Mouse (Mus musculus) CH12.LX (cell line): ENCODE results near the gene Hnrnpa0. TPM values are rescaled to one million over a fixed set of nuclear protein-coding genes. Genes with fewer than 3 reads are reported as not detected.

Experiments
- DNase-seq: peaks from one replicate; pipeline ENCODE4 v3.0.0-alpha.2; 2013; ENCODE audit errors: extremely low read depth
- H3K27ac ChIP-seq: 2 replicates; pipeline ENCODE4 v1.5.1; 2012; ENCODE audit warnings: low read depth, mild to moderate bottlenecking, control low read depth, moderate library complexity; ENCODE audit not compliant: insufficient read depth
- H3K27me3 ChIP-seq: replicated peaks from 2 replicates; pipeline ENCODE3; 2012; ENCODE audit warnings: inconsistent platforms
- H3K36me3 ChIP-seq, 2 experiments: replicated peaks in 1 of 2; 2 replicates each; pipeline versions ENCODE3 to v1.6.1; 2012; ENCODE audit warnings: inconsistent platforms in 1 of 2, low read length in 1 of 2, mild to moderate bottlenecking in 1 of 2, mixed read lengths in 1 of 2, moderate library complexity in 1 of 2; ENCODE audit not compliant: control insufficient read depth in 1 of 2, insufficient read depth in 1 of 2
- H3K4me1 ChIP-seq, 2 experiments: 2 replicates each; pipeline ENCODE4 v1.6.1; 2012; ENCODE audit warnings: inconsistent platforms in 1 of 2, moderate library complexity in 1 of 2; ENCODE audit not compliant: insufficient read depth in 2 of 2, control insufficient read depth in 1 of 2
- H3K4me2 ChIP-seq: 2 replicates; pipeline ENCODE4 v1.6.1; 2012; ENCODE audit warnings: low read depth, mild to moderate bottlenecking, control low read depth; ENCODE audit not compliant: poor library complexity, insufficient read depth, severe bottlenecking
- H3K4me3 ChIP-seq, 3 experiments: fragments of 150-350 bp in 1 of 3; sonication (generic) in 1 of 3; replicated peaks in 1 of 3; 2 replicates each; pipeline versions ENCODE3 to v1.5.1; 2011 to 2012; ENCODE audit warnings: low read depth in 2 of 3, low read length in 2 of 3, mild to moderate bottlenecking in 2 of 3, moderate library complexity in 2 of 3, control low read depth in 1 of 3, improper control_type of control experiment in 1 of 3, inconsistent platforms in 1 of 3, mixed read lengths in 1 of 3; ENCODE audit not compliant: poor library complexity in 1 of 3
- H3K79me2 ChIP-seq: replicated peaks from 2 replicates; pipeline ENCODE4 v1.6.1; 2012; ENCODE audit warnings: mild to moderate bottlenecking, moderate library complexity; ENCODE audit not compliant: control insufficient read depth, poor library complexity, insufficient read depth, severe bottlenecking; ENCODE audit errors: extremely low read depth
- H3K9ac ChIP-seq: 2 replicates; pipeline ENCODE4 v1.6.1; 2012; ENCODE audit warnings: low read depth, mild to moderate bottlenecking, control low read depth, moderate library complexity; ENCODE audit not compliant: insufficient read depth
- H3K9me3 ChIP-seq: replicated peaks from 2 replicates; pipeline ENCODE3; 2012; ENCODE audit warnings: low read length, inconsistent platforms, mixed read lengths
- E2F4 ChIP-seq: IDR thresholded peaks from 2 replicates; pipeline ENCODE4 v1.6.1; 2011; ENCODE audit warnings: low read depth, low read length, improper control_type of control experiment; ENCODE audit not compliant: insufficient replicate concordance
- EP300 ChIP-seq: IDR thresholded peaks from 2 replicates; pipeline ENCODE4 v1.6.1; 2011; ENCODE audit warnings: low read length, improper control_type of control experiment
- HCFC1 ChIP-seq: IDR thresholded peaks from 2 replicates; pipeline ENCODE4 v1.6.1; 2012; ENCODE audit warnings: low read depth, mild to moderate bottlenecking, inconsistent platforms, low read length, improper control_type of control experiment
- JUND ChIP-seq: conservative IDR thresholded peaks from 2 replicates; pipeline ENCODE4 v1.6.1; 2011; ENCODE audit warnings: low read depth, low read length, improper control_type of control experiment
- MAZ ChIP-seq: IDR thresholded peaks from 2 replicates; pipeline ENCODE4 v1.6.1; 2012; ENCODE audit warnings: low read depth, mild to moderate bottlenecking, inconsistent platforms, low read length, improper control_type of control experiment, moderate library complexity
- NELFE ChIP-seq: IDR thresholded peaks from 2 replicates; pipeline ENCODE4 v1.6.1; 2011; ENCODE audit warnings: low read depth, low read length, improper control_type of control experiment
- NRF1 ChIP-seq: IDR thresholded peaks from 2 replicates; pipeline ENCODE4 v1.6.1; 2014; ENCODE audit warnings: low read depth, mild to moderate bottlenecking, inconsistent platforms, low read length, improper control_type of control experiment, moderate library complexity
- PAX5 ChIP-seq: IDR thresholded peaks from 2 replicates; pipeline ENCODE4 v1.6.1; 2012; ENCODE audit warnings: low read length, inconsistent platforms, mixed read lengths
- POLR2A ChIP-seq: IDR thresholded peaks from 2 replicates; pipeline ENCODE4 v1.6.1; 2011; ENCODE audit warnings: low read depth, mild to moderate bottlenecking, improper control_type of control experiment, low read length
- POLR2AphosphoS2 ChIP-seq: IDR thresholded peaks from 2 replicates; pipeline ENCODE4 v1.6.1; 2011; ENCODE audit warnings: low read depth, low read length, improper control_type of control experiment
- RAD21 ChIP-seq: IDR thresholded peaks from 2 replicates; pipeline ENCODE4 v1.6.1; 2011; ENCODE audit warnings: low read depth, mild to moderate bottlenecking, low read length, improper control_type of control experiment, moderate library complexity
- SIN3A ChIP-seq: IDR thresholded peaks from 2 replicates; pipeline ENCODE4 v1.6.1; 2012; ENCODE audit warnings: low read length, improper control_type of control experiment, inconsistent platforms
- TBP ChIP-seq: conservative IDR thresholded peaks from 2 replicates; pipeline ENCODE4 v1.6.1; 2011; ENCODE audit warnings: low read depth, low read length, improper control_type of control experiment
- TCF12 ChIP-seq: IDR thresholded peaks from 2 replicates; pipeline ENCODE4 v1.6.1; 2014; ENCODE audit warnings: low read depth, mild to moderate bottlenecking, inconsistent platforms, low read length, improper control_type of control experiment
- UBTF ChIP-seq: IDR thresholded peaks from 2 replicates; pipeline ENCODE4 v1.6.1; 2012; ENCODE audit warnings: low read depth, mild to moderate bottlenecking, inconsistent platforms, low read length, improper control_type of control experiment, moderate library complexity
- ZC3H11A ChIP-seq: IDR thresholded peaks from 2 replicates; pipeline ENCODE4 v1.6.1; 2012; ENCODE audit warnings: low read depth, mild to moderate bottlenecking, inconsistent platforms, low read length, improper control_type of control experiment
- ZMIZ1 ChIP-seq: IDR thresholded peaks from 2 replicates; pipeline ENCODE4 v1.6.1; 2012; ENCODE audit warnings: low read depth, mild to moderate bottlenecking, inconsistent platforms, low read length, improper control_type of control experiment
- dilution Hi-C: fragments of 300-500 bp; cut with MboI; formaldehyde crosslinking; loops from 2 replicates; pipeline ENCODE4 v1.14.3; 2020; ENCODE audit warnings: low sequenced_read_pairs; ENCODE audit not compliant: extremely low pct_unique_long_range_greater_than_20kb, extremely low pct_ligation_motif_present
- in situ Hi-C: fragments of 300-500 bp; cut with MboI; formaldehyde crosslinking; loops from 3 replicates; pipeline ENCODE4 v1.14.3; 2019; ENCODE audit warnings: low sequenced_read_pairs, low pct_ligation_motif_present, low pct_unique_long_range_greater_than_20kb, mixed read lengths
- polyA plus RNA-seq: library from polyadenylated mRNA; unstranded; fragments of >175 nt; gene quantifications from 2 replicates; pipeline ENCODE4 v1.2.1, GENCODE M21; 2012; ENCODE audit warnings: low read depth; ENCODE audit not compliant: insufficient read length
- total RNA-seq, 2 experiments: library from RNA; depleted of rRNA; stranded (reverse); fragments of 300-350 nt in 1 of 2; fragments of >200 nt in 1 of 2; gene quantifications; 2 replicates each; pipeline ENCODE4 v1.2.3; 2012 to 2014

Hnrnpa0 gene
- 104 and 121 TPM in 2 replicates for total RNA-seq (2012; rRNA removed)
- total RNA-seq (2014; rRNA removed): 124 and 126 TPM in 2 replicates
- 125 and 139 TPM in 2 replicates for polyA plus RNA-seq

GRCm38 (mm10) chr13:58128396-58128767 is at the start of gene Hnrnpa0:
Gene Hnrnpa0, minus strand, starts transcription at chr13:58128556.
- dilution Hi-C loops (no loop called here), in situ Hi-C loops (no loop called here)
- Histone ChIP-seq H3K4me2 (peak within 1 kb of the TSS; percentile 39; the same call in 1 of the 2 replicates), H3K4me3 (peak within 1 kb of the TSS; percentile 86 to 98 (median 91)), H3K27me3 (no peaks in the 10 kb centered on the region), H3K36me3 (peaks cover 0 to 9% of the 10 kb centered on the region in 2 experiments), H3K4me1 (peaks cover 0 to 25% of the 10 kb centered on the region in 2 experiments; a peak in 3 of 4 replicates), H3K9me3 (no peaks in the 10 kb centered on the region), H3K9ac (peak within 1 kb of the TSS; percentile 95), H3K27ac (peak within 1 kb of the TSS; percentile 89), H3K79me2 (peaks cover 22% of the 10 kb centered on the region)
- TF ChIP-seq NELFE (peak; percentile 90), TCF12 (peak; percentile 90), UBTF (0 out of 2 replicates have a peak, but pooled peaks have one; percentile 24), E2F4 (no peak), TBP (peak; percentile 72), ZC3H11A (no peak), NRF1 (peak; percentile 81), POLR2A (peak; percentile 61), RAD21 (no peak), JUND (no peak), EP300 (no peak), MAZ (no peak)
- DNase-seq: peak; percentile 85

- DNase-seq: no peak
- no peaks in the 10 kb centered on the region for H3K9me3 ChIP-seq
- H3K79me2 ChIP-seq: no peaks in the 10 kb centered on the region
- H3K4me2 ChIP-seq: no peak overlapping the region
- no peaks in the 10 kb centered on the region for H3K4me1 ChIP-seq
- in situ Hi-C loops (no loop called here), dilution Hi-C loops (no loop called here)
- H3K27me3 ChIP-seq: no peaks in the 10 kb centered on the region
- H3K4me3 ChIP-seq: no peak overlapping the region
- H3K27ac ChIP-seq: no peak overlapping the region
- TF ChIP-seq SIN3A: no peak
- no peak for TF ChIP-seq ZMIZ1
- no peak for TF ChIP-seq POLR2AphosphoS2
- no peak for TF ChIP-seq NELFE
- no peak for TF ChIP-seq NRF1
- TF ChIP-seq HCFC1: no peak
- no peak for TF ChIP-seq PAX5
- no peak for TF ChIP-seq ZC3H11A
- no peak for TF ChIP-seq E2F4
- no peak overlapping the region for H3K9ac ChIP-seq
- peaks cover 59 to 96% of the 10 kb centered on the region in 2 experiments for H3K36me3 ChIP-seq
Observed at GRCm38 (mm10) chr13:58177511-58178208, 49.3 kb upstream of the Hnrnpa0 start.
